Mouse (Mus musculus) lung, embryonic 15.5 days (tissue): ENCODE measurements at regions not wholly inside any gene's neighbourhood (a gene's known extent, or its start where the extent isn't known, plus 50 kb on each side); places are given as distances from the start of the nearest gene placed in this dataset.
A peak's percentile ranks its signal among the peaks of the same experiment; 100 is the strongest.

ENCODE experiments used
- ATAC-seq: fragments of 200-750 bp; cut with Nextera tagmentation; 2 replicates; pipeline ENCODE4 v1.8.0; 2017; ENCODE audit warnings: moderate number of reproducible peaks, borderline replicate concordance; ENCODE audit not compliant: low FRiP score, low TSS enrichment; ENCODE audit errors: extremely low read depth
- H3K27ac ChIP-seq: fragments of 300-500 bp; sonication (generic); 2 replicates; pipeline ENCODE4 v1.5.1; 2015; ENCODE audit warnings: moderate library complexity, mild to moderate bottlenecking, inconsistent platforms
- H3K27me3 ChIP-seq: fragments of 300-500 bp; sonication (generic); 2 replicates; pipeline ENCODE4 v1.6.1; 2015; ENCODE audit warnings: inconsistent platforms
- H3K36me3 ChIP-seq: fragments of 300-500 bp; sonication (generic); 2 replicates; pipeline ENCODE4 v1.6.1; 2015; ENCODE audit warnings: inconsistent platforms
- H3K4me1 ChIP-seq: fragments of 300-500 bp; sonication (generic); 2 replicates; pipeline ENCODE4 v1.6.1; 2015; ENCODE audit warnings: inconsistent platforms
- H3K4me2 ChIP-seq: fragments of 300-500 bp; sonication (generic); 2 replicates; pipeline ENCODE4 v1.6.1; 2015; ENCODE audit warnings: inconsistent platforms, mild to moderate bottlenecking, moderate library complexity
- H3K4me3 ChIP-seq: fragments of 300-500 bp; sonication (generic); 2 replicates; pipeline ENCODE4 v1.5.1; 2015; ENCODE audit warnings: mild to moderate bottlenecking, inconsistent platforms
- H3K9ac ChIP-seq: fragments of 300-500 bp; sonication (generic); 2 replicates; pipeline ENCODE4 v1.6.1; 2015; ENCODE audit warnings: inconsistent platforms
- H3K9me3 ChIP-seq: fragments of 300-500 bp; sonication (generic); 2 replicates; pipeline ENCODE4 v1.6.1; 2016; ENCODE audit warnings: inconsistent platforms
- whole genome bisulfite sequencing: fragments of 180-500 bp; shearing (Covaris S2); methylation state at CpG from one replicate; pipeline ENCODE4 v1.1.7; 2015; 5-methylcytosine and 5-hydroxymethylcytosine counted together

GRCm38 (mm10) chr3:28183061-28183762, 79.8 kb upstream of the Tnik start:
- no peaks in the 10 kb centered on the region for H3K36me3 ChIP-seq
- no peaks in the 10 kb centered on the region for H3K27me3 ChIP-seq
- no peak overlapping the region for H3K4me3 ChIP-seq
- ATAC-seq: peak; percentile 59; the same call in 1 of the 2 replicates
- 0 out of 2 replicates have a peak, but pooled peaks cover 2% of the 10 kb centered on the region for H3K4me1 ChIP-seq
- no peak overlapping the region for H3K27ac ChIP-seq
- no peaks in the 10 kb centered on the region for H3K9me3 ChIP-seq
- H3K4me2 ChIP-seq: no peak overlapping the region
- 35% methylated on average over 5 of the region's 5 CpGs for WGBS
- H3K9ac ChIP-seq: no peak overlapping the region

GRCm38 (mm10) chr3:28185518-28185917, 77.5 kb upstream of the Tnik start:
- Histone ChIP-seq H3K4me2 (no peak overlapping the region), H3K9me3 (no peaks in the 10 kb centered on the region), H3K36me3 (no peaks in the 10 kb centered on the region), H3K27ac (no peak overlapping the region), H3K4me1 (0 out of 2 replicates have a peak, but pooled peaks cover 2% of the 10 kb centered on the region), H3K4me3 (no peak overlapping the region), H3K9ac (no peak overlapping the region), H3K27me3 (no peaks in the 10 kb centered on the region)
- no peak for ATAC-seq
- WGBS: 63% methylated on average over 1 of the region's 1 CpGs

- Histone ChIP-seq H3K9me3 (no peaks in the 10 kb centered on the region), H3K4me3 (no peak overlapping the region), H3K4me1 (0 out of 2 replicates have a peak, but pooled peaks cover 2% of the 10 kb centered on the region), H3K4me2 (no peak overlapping the region), H3K27ac (no peak overlapping the region), H3K27me3 (no peaks in the 10 kb centered on the region), H3K36me3 (no peaks in the 10 kb centered on the region), H3K9ac (no peak overlapping the region)
- ATAC-seq: no peak
- WGBS: 44% methylated on average over 2 of the region's 2 CpGs
Measured at GRCm38 (mm10) chr3:28185918-28186317, 77.1 kb upstream of the Tnik start.

GRCm38 (mm10) chr3:28189371-28189770, 73.6 kb upstream of the Tnik start:
- ATAC-seq: no peak
- no peaks in the 10 kb centered on the region for H3K4me1 ChIP-seq
- no peak overlapping the region for H3K27ac ChIP-seq
- no peak overlapping the region for H3K9ac ChIP-seq
- H3K9me3 ChIP-seq: no peaks in the 10 kb centered on the region
- no peaks in the 10 kb centered on the region for H3K36me3 ChIP-seq
- no peak overlapping the region for H3K4me2 ChIP-seq
- 66% methylated on average over 2 of the region's 2 CpGs for WGBS
- H3K4me3 ChIP-seq: no peak overlapping the region
- no peaks in the 10 kb centered on the region for H3K27me3 ChIP-seq

- WGBS: 68% methylated on average over 6 of the region's 6 CpGs
- Histone ChIP-seq H3K36me3 (no peaks in the 10 kb centered on the region), H3K4me2 (no peak overlapping the region), H3K27ac (no peak overlapping the region), H3K9ac (no peak overlapping the region), H3K9me3 (no peaks in the 10 kb centered on the region), H3K27me3 (no peaks in the 10 kb centered on the region), H3K4me1 (no peaks in the 10 kb centered on the region), H3K4me3 (no peak overlapping the region)
- no peak for ATAC-seq
Measured at GRCm38 (mm10) chr3:28190243-28190642, 72.8 kb upstream of the Tnik start.

- no peak for ATAC-seq
- 20% methylated on average over 4 of the region's 4 CpGs for WGBS
Measured at GRCm38 (mm10) chr3:28194388-28194970, 68.5 kb upstream of the Tnik start.

GRCm38 (mm10) chr3:28196786-28197185, 66.2 kb upstream of the Tnik start:
- Histone ChIP-seq H3K9me3 (no peaks in the 10 kb centered on the region), H3K4me2 (no peak overlapping the region), H3K4me1 (no peaks in the 10 kb centered on the region), H3K9ac (no peak overlapping the region), H3K27ac (no peak overlapping the region), H3K36me3 (no peaks in the 10 kb centered on the region), H3K4me3 (no peak overlapping the region), H3K27me3 (no peaks in the 10 kb centered on the region)
- no peak for ATAC-seq
- 61% methylated on average over 1 of the region's 1 CpGs for WGBS

More at GRCm38 (mm10) chr3:28194388-28194970, 68.5 kb upstream of the Tnik start:
- Histone ChIP-seq H3K4me3 (no peak overlapping the region), H3K4me2 (no peak overlapping the region), H3K4me1 (no peaks in the 10 kb centered on the region), H3K27me3 (no peaks in the 10 kb centered on the region), H3K9ac (no peak overlapping the region), H3K27ac (no peak overlapping the region), H3K9me3 (no peaks in the 10 kb centered on the region), H3K36me3 (no peaks in the 10 kb centered on the region)

GRCm38 (mm10) chr3:28209304-28209703, 53.7 kb upstream of the Tnik start:
- H3K27me3 ChIP-seq: no peaks in the 10 kb centered on the region
- H3K9ac ChIP-seq: no peak overlapping the region
- no peaks in the 10 kb centered on the region for H3K36me3 ChIP-seq
- H3K4me2 ChIP-seq: no peak overlapping the region
- no peaks in the 10 kb centered on the region for H3K4me1 ChIP-seq
- no peak for ATAC-seq
- no peak overlapping the region for H3K27ac ChIP-seq
- H3K4me3 ChIP-seq: no peak overlapping the region
- 48% methylated on average over 2 of the region's 2 CpGs for WGBS
- no peaks in the 10 kb centered on the region for H3K9me3 ChIP-seq

- Histone ChIP-seq H3K27me3 (no peaks in the 10 kb centered on the region), H3K4me1 (no peaks in the 10 kb centered on the region), H3K9me3 (no peaks in the 10 kb centered on the region), H3K36me3 (no peaks in the 10 kb centered on the region), H3K4me2 (no peak overlapping the region), H3K27ac (no peak overlapping the region), H3K4me3 (no peak overlapping the region), H3K9ac (no peak overlapping the region)
- no peak for ATAC-seq
- WGBS: 76% methylated on average over 14 of the region's 14 CpGs
Measured at GRCm38 (mm10) chr3:28210847-28211803, 51.9 kb upstream of the Tnik start.
